Mouse (Mus musculus) frontal cortex, postnatal 25 days (tissue): ENCODE results near the gene Poll.
"Not testable (repeated sequence)": the region's sequence is repeated elsewhere in the genome, so short reads cannot be mapped to it uniquely, and the experiment has no call there.

Source experiments
- DNase-seq, 2 experiments: peaks; one replicate each; pipeline ENCODE4 v3.0.0; 2022; ENCODE audit warnings: low spot score in 2 of 2

Poll gene

GRCm38 (mm10) chr19:45577141-45577750 is 16.9 kb upstream of the Poll start:
- DNase-seq, result no peak

DNA sequence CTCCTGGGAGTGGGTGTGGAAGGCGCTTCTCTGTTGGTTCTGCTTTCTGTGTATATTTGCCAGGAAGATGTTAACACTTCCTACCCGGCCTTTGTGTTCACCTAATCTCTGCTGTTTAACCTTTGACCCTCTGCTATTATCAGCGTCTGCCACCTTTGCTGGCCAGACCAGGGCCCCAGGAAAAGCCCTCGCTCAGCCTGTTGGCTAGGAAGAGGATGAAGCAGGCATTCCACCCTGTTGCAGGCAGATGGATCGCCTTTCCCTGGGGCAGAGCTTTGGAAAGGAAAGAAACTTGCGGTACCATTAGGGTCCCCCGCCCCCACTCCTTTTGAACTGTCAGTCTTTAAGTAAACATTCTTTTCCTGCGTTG is 15.3 kb upstream of the Poll start:
- no peak for DNase-seq

GRCm38 (mm10) chr19:45574941-45575631 is 14.8 kb upstream of the Poll start:
- no peak for DNase-seq

- DNase-seq, result no peak
These were observed 14.1 kb upstream of the Poll start for GRCm38 (mm10) chr19:45574339-45574898.

DNA sequence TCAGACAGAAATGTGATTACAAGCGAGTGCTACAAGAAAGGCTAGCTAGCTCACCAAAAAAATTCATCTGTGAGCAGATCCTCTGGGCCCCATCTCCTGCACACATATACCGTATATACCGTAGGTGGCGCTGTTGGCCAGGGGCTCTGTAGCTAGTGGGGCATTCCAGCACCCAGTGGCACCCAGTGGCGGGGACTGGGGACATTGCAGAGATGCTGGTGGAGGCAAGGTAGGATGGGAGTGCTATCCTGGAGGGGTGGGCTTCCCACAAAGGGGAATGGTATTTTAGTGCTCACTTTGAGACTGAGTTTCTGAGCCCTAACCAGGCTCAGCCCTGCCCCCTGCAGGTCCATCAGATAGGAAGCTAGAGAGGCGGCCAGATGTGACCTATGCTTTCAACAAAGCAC is 13.5 kb upstream of the Poll start:
- peak; percentile 61 to 69 for DNase-seq

DNA sequence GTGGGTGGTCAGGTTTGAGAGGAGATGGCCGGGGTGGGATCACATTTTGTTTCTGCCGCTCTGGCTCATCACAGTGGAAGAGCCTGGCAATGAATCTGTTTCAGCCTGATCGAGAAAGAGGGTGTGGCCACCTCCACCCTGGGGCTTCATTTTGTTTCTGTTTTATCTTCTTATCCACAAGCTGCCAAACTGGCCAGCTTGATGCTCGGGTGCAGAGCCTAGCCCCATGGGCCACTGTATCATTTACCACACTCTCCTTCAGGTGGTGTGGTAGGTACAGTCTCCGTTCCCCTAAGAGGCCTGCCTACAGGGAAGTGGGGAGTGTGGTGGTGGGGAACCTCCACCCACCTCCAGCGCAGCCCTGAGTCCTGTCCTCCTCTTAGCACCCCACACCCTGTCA is 12.7 kb upstream of the Poll start:
- no peak for DNase-seq

DNA sequence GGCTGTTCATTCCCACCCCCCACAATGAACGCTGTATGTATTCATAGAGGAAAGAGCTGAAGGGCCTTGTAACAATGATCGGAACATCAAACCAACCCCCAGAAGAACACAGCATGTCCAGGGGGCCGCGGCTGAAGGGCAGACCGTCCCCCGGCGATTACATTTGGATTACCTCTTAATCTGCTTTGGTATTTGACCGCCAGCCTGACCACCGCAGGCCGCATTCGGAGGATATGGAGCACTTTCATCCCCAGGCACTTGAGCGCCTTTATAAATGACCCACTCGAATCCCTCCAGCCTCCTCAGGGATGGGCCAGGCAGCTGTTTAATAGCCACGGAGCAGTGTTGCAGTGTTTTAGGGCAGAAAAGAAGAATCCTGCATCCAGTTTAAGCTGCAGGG is 7.0 kb upstream of the Poll start:
- no peak for DNase-seq

GRCm38 (mm10) chr19:45565925-45566715 is 5.8 kb upstream of the Poll start:
- DNase-seq, result no peak

- DNase-seq, result no peak
These were observed 6.2 kb downstream of the Poll start for GRCm38 (mm10) chr19:45554136-45554535.

GRCm38 (mm10) chr19:45552187-45552586 is 8.1 kb downstream of the Poll start:
- no peak for DNase-seq

DNA sequence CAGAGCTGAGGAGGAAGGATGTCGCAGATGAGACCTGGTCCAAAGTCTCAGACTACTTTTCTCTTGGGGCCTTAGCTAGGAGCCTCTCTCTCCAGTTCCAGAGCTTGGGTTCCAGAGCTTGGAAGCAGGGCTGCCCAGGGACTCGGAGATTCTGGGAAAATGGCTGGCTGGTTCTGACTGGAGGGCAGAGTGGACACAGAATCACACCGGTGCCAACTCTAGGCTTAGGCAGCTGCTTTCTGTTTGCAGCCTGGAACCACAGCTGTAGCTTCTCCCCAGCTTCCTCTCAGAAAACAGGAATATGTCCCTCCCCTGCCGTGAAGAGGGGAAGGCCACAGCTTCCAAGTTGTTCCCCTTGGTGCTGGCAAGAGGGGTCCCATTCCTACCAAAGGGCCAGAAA is 10.4 kb downstream of the Poll start:
- no peak for DNase-seq

- no peak for DNase-seq
These were observed 11.0 kb downstream of the Poll start for GRCm38 (mm10) chr19:45549128-45549915.

- not testable (repeated sequence) for DNase-seq
These were observed 12.1 kb downstream of the Poll start for GRCm38 (mm10) chr19:45548196-45548595.

GRCm38 (mm10) chr19:45544925-45545321 is 15.4 kb downstream of the Poll start:
- DNase-seq, result peak; percentile 69 to 76

DNA sequence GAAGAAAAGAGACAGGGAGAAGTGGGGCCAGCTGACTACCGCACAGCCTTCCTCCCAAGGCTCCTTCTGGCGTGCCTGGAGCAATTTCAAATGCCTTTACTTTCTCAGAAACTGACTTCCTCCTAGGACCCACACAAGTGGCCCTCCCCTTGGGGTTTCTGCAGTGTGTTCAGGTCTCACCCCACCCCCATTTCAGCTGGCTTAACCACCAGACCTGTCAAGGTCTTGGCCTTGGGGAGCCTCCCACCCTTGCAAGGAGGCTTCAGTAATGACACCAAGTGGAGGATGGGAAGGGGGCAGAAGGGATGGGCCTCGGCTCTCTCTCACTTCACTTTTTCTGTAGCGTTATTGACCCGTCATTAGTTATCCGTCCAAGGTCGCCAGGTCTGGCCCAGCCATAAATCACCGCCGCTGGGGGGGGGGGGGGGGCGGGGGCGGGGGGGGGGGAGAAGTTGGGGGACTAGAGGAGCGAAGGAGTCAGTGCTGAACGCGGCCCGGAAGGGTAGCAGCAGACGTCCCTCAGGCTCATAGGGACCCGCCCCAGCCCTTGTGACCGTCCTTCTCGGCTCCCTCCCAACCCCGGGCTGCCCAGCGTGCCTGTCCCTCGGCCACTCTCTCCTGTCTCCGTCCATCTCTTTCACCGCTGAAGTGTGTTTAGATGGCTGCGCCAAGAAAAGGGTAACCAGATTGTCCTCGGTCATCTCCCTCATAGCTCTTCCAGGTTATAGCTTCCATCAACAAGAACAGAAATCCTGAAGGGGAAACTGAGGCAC is 16.0 kb downstream of the Poll start:
- no peak for DNase-seq

DNA sequence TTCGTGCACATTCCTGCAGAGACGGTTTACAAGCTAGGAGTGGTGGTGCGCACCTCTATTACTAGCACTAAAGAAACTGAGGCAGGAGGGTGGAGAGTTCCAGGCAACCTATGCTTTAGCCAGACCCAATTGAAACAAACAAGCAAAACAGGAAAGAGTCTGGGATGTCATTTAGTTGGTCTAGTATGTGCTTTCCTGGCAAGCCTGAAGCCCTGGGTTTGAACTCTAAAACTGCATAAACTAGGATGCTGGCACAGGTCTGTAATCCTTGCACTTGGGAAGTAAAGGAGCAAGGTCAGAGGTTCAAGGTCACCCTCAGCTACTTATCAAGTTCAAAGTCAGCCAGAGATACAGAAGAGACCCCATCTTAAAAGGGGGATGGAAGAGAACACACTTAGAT is 18.3 kb downstream of the Poll start:
- DNase-seq, result no peak

DNA sequence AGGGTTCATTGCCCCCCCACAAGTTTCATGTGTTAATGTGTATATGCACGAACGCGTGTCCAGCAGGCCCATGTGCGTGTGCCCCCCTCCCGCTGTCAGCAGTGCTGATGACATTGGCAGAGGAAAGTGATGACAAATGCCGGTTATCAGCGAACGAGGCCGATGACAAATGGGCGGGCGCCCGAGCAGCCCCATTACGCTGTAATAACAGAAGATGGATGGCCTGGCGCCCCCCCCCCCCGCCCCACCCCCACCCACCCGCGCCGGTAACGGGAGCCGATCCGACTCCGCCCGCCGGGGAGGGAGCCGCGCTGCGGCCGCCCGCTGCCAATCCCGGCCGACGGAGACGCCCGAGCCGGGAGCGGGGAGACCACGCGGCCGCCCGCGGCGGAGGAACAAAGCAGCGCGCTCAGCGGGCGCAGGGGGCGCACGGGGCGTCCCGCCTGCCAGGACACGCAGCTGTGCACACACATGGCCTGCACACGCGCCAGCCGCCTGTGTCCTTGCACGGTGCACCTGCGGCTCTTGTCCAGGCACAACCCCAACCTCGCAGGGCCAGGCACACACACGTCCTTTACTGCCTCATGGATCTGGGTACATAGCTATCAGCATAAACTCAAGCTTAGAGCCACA is 18.8 kb downstream of the Poll start:
- no peak for DNase-seq

DNA sequence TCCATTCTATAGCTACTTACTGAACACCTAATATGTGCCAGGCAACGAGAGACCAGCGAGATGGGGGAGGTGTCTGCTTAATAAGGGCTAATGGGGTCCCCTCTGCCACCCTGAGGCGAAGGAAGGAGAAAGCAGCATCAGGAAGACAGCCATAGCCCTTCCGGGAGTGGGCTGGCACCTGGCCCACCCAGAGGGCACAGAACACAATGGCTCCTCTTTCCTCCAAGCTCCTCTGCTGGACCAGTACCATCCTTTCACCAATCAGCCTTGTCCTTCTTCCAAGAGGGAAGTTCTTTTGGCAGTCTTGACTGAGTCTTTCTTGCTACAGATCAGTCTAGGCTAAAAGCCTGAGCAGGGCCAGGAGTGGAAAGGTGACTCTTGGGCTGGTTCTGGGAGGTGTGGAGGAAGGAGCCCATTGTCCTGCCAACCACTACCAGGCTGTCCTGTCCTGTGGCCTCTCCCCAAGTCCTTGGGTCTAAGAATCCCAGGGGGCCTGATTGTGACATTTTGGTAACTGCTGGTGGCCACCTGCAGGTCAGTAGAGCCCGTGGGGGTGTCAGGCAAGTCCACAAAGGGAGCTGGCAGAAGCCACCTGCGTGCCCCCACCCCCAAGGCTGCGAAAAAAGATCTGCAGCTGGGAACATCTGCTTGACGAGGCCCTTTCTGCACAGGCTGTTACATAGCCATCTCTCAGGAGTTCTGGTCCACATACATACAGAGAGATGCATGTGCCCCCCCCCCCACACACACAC is 19.5 kb downstream of the Poll start:
- no peak for DNase-seq

DNA sequence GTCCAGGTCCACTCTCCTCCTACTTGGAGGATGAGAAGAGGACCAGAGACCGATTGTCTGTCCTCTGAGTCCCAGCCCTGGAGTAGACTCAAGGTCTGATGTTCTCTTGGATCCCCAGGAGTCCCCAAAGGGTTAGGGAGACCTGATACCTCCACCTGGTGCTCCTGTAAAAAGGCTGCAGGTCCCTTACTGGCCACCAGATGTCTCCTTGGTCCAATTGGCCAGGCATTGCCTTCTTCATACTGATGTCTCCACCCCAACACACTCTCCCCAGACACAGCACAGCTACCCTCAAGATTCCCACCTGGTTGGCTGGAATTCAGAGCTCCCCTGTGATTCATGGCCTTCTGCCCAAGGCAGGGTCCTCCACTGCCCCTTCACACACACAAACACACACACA is 22.8 kb downstream of the Poll start:
- peak in 1 of 2 experiments; percentile 42 for DNase-seq

- no peak for DNase-seq
These were observed 24.4 kb downstream of the Poll start for GRCm38 (mm10) chr19:45535929-45536328.
